Comparison of ENCODE assay signal across 8 mouse cellular contexts in the genomic region with DNA sequence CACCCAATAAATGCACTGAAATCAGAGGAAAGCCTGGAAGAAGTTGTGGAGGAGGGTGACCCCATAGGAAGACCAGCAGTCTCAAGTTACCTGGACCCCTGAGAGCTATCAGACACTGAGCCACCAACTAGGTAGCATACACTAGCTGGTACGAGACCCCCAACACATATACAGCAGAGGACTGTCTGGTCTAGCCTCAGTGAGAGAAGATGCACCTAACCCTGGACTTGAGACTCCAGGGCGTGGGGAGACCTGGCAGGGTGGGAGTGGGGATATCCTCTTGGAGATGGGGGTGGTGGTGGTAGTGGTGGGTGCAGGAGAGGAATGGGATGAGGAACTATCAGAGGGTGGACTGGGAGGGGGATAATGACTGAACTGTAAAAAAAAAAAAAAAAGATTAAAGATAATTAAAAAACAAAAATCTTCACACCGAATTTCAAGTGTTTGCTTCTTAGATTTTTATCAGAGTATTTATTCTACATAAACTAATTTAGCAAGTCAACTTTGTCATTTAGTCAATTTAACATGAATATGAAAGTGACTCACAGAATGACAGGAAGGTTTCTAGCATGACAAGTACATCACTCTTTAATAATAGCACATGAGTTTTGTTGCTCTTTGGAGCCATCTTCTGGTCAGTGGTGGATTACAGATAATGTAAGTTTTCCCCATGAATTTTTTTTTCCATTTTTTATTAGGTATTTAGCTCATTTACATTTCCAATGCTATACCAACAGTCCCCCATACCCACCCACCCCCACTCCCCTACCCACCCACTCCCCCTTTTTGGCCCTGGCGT.
DNase-seq lines count a peak whose midpoint lies in the region; ATAC-seq and TF ChIP-seq lines count a peak whose summit lies in the region.

No protein-coding gene starts in this region.

- no peaks in the 10 kb centered on the region for H3K27me3 ChIP-seq in forebrain, postnatal 0 days (ENCODE audit: insufficient read depth, low read length)

- no peaks in the 10 kb centered on the region for H3K36me3 ChIP-seq in forebrain, postnatal 0 days (ENCODE audit: insufficient read depth)

- no peak overlapping the region for H3K9ac ChIP-seq in forebrain, postnatal 0 days

- 76% methylated on average over 3 of the region's 4 CpGs for WGBS in forebrain, postnatal 0 days

- no peak overlapping the region for H3K27ac ChIP-seq in layer of hippocampus, adult 2 months
- H3K27ac ChIP-seq in forebrain, postnatal 0 days (ENCODE audit: low read depth, low read length), result no peak overlapping the region

- DNase-seq in adrenal gland, postnatal 14 days, result peak; percentile 45
- no peak for DNase-seq in adrenal gland, adult 18-20 months (ENCODE audit: low spot score in 2 of 2)
- peak; percentile 39 to 69 for DNase-seq in layer of hippocampus, adult 2 months (ENCODE audit: low spot score in 2 of 2)
- DNase-seq in layer of hippocampus, postnatal 36 days, result no peak
- peak; percentile 55 for DNase-seq in Muller cell, postnatal 12 days (ENCODE audit: inconsistent ontology term)
- peak; percentile 67 for DNase-seq in forebrain, postnatal 0 days
- DNase-seq in spleen, postnatal 14 days (ENCODE audit: low spot score in 2 of 2), result no peak

- peak; percentile 75 for TF ChIP-seq CTCF in layer of hippocampus, adult 2 months (conservative IDR thresholded peaks at IDR 0.05)
- peak; percentile 59 for TF ChIP-seq CTCF in forebrain, postnatal 0 days (IDR thresholded peaks at IDR 0.05; ENCODE audit: low read depth)

- ATAC-seq in forebrain, postnatal 0 days, result peak; percentile 68; the same call in 1 of the 2 replicates
- peak; percentile 91 for ATAC-seq in megakaryocyte, adult 5-6 weeks (ENCODE audit: poor library complexity, severe bottlenecking)

- H3K4me3 ChIP-seq in layer of hippocampus, adult 2 months, result no peak overlapping the region
- no peak overlapping the region for H3K4me3 ChIP-seq in forebrain, postnatal 0 days (ENCODE audit: low read depth, low read length)

- H3K4me1 ChIP-seq in forebrain, postnatal 0 days (ENCODE audit: insufficient read depth), result no peaks in the 10 kb centered on the region

- H3K9me3 ChIP-seq in forebrain, postnatal 0 days (ENCODE audit: low read length), result no peaks in the 10 kb centered on the region

- H3K4me2 ChIP-seq in forebrain, postnatal 0 days (ENCODE audit: low read depth), result no peak overlapping the region

Comparison
In these comparisons a context has a peak if more than half of its experiments do, and no peak if none do; other contexts are left out.
1. DNase-seq: peak in adrenal gland, postnatal 14 days (single experiment), layer of hippocampus, adult 2 months (2 of 2), Muller cell, postnatal 12 days (single experiment) and forebrain, postnatal 0 days (single experiment); none in adrenal gland, adult 18-20 months (0 of 2), layer of hippocampus, postnatal 36 days (0 of 2) and spleen, postnatal 14 days (0 of 2).